Mouse (Mus musculus): ENCODE results near the gene Gm11985.

The Gm11985 gene

DNA sequence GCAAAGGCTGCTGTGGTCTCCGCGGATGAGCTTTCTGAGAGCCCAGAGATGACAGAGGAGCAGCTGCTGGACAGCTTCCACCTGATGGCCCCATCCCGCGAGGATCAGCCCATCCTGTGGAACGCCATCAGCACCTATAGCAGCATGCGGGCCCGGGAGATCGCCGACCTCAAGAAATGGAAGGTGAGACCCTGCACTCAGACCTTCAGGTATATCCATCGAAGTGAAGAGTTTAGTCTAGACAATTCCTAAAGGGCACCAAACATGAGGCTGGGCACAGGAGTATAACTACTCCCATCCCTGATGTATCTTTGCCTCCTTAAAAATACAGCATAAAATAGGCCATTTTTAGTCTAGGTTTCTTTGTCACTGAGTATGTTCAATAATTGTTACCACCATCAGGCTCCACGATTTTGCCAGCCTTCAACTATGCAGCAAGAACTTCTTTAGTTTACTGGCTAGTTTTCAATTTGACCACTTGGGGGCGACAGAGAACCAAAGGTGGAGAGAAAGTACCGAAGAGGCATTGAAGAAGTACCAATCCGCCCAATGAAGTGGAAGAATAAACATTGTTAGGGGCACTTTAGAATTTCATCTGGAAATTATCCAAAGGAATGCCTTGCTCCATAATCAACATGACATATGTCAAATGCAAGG lies 11.5 kb upstream of the Gm11985 start:
- DNase-seq: no peak

GRCm38 (mm10) chr11:7198481-7199256 lies 10.3 kb upstream of the Gm11985 start:
- no peak for DNase-seq

GRCm38 (mm10) chr11:7198006-7198405 lies 9.6 kb upstream of the Gm11985 start:
- DNase-seq: no peak

- DNase-seq: no peak
Observed at GRCm38 (mm10) chr11:7197491-7197941, 9.1 kb upstream of the Gm11985 start, which contains the start of gene Igfbp1. Gene Igfbp1, plus strand, starts transcription at chr11:7197782.

DNA sequence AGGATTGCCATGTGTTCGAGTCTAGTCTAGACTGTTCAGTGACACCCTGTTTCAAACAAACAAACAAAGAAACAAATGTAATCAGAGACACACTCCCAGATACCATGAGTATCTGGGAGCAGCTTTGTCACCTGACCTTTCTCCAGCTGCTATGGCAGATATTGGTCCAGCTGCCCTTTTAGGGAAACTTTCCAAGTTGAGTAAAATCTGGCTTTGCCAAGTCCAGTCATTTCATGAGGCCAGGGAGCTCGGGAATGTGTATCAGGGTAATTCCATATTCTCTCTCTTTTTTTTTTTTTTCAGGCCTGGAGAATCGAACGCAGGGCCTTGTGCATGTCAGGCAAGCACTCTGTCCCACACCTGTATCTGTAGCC lies 6.9 kb upstream of the Gm11985 start:
- no peak for DNase-seq

GRCm38 (mm10) chr11:7194432-7195311 lies 6.3 kb upstream of the Gm11985 start:
- DNase-seq: no peak

GRCm38 (mm10) chr11:7193134-7193533 lies 4.8 kb upstream of the Gm11985 start:
- no peak for DNase-seq

- DNase-seq: no peak
Observed at GRCm38 (mm10) chr11:7192710-7193109, 4.3 kb upstream of the Gm11985 start.

- DNase-seq: no peak
Observed at GRCm38 (mm10) chr11:7187472-7187871, 897 bp downstream of the Gm11985 start.

DNA sequence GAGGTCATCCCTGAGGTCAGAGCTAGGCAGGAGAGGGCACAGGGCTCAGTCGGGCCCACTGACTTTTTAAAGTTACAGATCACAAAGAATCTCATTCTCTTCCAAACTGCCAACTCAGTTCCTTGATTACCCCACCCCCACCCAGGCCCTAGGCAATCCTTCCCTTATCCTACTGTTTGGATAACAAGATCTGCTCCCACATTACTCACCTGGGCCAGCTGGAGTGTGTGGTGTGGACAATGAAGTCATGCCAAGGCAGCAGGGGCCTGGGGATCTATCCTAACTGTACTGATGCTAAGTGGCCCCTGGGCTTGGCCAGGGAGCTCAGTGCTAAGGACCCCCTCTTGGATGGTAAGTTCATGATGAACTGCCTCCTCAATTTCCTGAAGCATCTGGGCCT lies 3.9 kb downstream of the Gm11985 start:
- no peak for DNase-seq

GRCm38 (mm10) chr11:7182409-7183042 lies 5.8 kb downstream of the Gm11985 start:
- no peak for DNase-seq

GRCm38 (mm10) chr11:7179276-7179675 lies 9.1 kb downstream of the Gm11985 start:
- DNase-seq: no peak

DNA sequence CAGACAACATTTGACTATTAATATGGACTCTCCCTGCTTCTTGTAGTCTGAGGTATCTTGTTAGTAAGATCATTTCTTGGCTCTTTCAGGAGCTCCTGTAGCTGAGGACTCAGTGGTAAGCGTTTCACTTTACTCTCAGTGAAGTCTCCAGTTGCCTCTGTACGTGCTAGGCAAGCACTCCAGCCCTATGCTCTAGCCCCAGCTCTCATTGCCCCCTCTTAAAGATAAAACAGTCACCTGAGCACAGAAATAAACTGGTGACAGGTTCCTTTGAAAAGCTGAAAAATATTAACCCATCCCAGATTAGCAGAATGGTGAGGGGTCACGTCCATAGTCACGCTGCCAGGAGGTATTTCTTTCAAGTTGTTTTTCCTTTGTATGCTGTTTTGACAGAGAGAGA lies 9.6 kb downstream of the Gm11985 start:
- no peak for DNase-seq

- no peak for DNase-seq
Observed at GRCm38 (mm10) chr11:7173664-7174063, 14.7 kb downstream of the Gm11985 start.

DNA sequence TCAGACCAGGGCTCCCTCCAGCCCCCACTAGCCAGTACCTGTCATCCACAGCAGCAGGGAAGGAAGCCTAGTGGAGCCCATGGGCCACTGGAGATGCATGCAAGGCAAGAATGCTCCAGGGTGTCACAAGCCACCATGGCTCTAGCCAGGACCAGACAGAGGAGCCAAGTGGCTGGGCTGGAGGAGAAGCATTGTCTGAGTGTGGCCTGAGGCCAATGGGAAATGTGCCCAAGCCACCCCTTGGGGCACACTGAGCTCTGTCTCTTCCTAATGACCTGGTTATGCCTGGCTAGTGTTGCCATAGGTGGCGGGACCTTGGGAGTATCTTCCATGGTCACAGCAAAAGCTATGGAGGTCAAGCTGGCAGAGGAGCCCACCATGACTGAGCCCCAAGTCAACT lies 18.7 kb downstream of the Gm11985 start:
- no peak for DNase-seq

DNA sequence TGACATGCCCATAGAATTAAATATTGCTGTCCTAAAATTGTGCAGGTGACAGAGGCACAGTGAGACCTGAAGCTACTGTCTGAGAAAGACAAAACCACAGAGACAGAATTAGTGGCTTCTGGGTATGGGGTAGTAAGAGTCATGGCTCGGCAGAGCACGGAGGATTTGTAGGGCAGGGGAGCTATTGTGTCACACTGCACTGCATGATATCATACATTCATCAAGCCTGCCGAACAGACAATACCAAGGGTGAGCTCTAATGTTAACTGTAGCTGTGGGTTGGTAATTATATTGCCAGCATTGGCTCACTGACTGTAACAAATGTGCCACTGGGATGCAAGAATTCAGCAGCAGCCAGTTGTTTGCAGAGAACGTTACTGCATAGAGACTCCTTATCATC lies 24.0 kb downstream of the Gm11985 start:
- no peak for DNase-seq

- DNase-seq: no peak
Observed at GRCm38 (mm10) chr11:7161502-7162174, 26.7 kb downstream of the Gm11985 start.

- DNase-seq: no peak
Observed at GRCm38 (mm10) chr11:7160637-7161101, 27.7 kb downstream of the Gm11985 start.

DNA sequence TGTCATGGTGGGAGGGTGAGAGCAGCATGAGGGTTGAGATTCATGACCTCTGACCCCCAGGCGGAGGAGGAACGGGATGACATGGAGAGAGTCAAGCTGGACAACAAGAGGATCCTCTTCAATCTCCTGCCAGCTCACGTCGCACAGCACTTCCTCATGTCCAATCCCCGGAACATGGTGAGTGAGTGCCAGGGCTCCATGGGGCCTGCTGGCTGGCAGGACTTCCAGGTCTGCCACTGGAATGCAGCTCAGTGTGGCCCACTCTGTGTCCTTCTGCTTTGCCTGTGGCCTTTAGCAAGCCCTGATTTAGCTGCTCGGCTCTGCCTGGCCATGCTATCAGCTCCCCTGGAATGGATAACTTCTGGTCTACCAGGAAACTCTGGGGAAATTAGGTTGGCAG lies 28.2 kb downstream of the Gm11985 start:
- DNase-seq: no peak

- no peak for DNase-seq
Observed at GRCm38 (mm10) chr11:7158196-7158595, 30.2 kb downstream of the Gm11985 start.

DNA sequence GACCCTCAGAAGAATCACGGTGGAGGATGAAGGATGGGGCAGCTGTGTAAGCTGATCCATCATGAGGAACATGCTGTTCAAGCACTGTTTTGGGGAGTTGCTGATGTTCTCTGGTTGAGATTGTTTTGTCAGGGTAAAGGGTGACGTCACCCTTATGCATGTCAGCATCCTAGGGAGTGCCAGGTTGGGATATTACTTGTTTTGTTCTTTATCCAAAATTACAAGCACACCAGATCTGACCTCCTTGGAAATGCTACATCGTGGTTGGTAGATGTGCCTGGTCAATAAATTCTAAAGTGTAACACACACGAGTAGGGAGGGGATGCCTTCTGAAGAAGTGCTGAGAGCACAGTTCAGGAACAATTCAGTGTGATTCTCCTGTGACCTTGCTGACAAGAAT lies 31.9 kb downstream of the Gm11985 start:
- no peak for DNase-seq

DNA sequence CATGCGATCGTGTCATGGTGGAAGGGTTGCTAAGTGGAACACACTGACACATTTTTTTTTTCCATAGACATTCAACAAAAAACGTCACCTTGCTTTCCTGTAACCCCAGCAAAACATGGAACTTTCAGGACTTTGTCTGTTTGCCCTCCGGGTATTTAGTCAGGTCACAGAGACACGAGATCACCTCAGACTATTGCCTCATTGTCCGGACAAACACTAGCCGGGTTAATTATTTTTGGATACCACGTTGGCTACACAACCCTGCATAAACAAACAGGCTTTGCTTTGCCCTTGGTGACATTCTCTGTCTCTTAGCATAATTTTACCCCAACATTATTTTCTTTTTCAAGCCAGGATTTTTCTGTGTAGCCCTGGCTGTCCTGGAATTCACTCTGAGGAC lies 35.3 kb downstream of the Gm11985 start:
- DNase-seq: no peak
